Mouse (Mus musculus): ENCODE measurements at regions not wholly inside any gene's neighbourhood (a gene's known extent, or its start where the extent isn't known, plus 50 kb on each side); places are given as distances from the start of the nearest gene placed in this dataset.

DNA sequence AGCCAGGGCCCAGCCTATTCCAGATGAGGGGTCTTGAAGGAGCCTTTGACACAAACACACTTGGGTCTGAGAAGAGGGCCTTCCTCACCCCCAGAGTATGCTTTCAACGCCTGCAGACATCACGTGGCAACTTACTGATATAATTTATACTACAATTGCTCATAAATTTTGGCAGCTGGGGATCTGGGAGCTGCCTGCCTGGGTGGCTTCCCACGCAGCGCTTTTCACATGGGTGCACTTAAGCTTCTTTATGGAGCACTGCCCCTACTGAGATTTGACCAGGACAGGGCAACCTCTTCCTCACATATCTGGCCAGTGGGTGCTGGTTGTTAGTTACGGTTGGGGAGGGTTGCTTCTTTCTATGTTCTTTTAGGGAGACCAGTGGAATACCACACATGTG lies 61.6 kb downstream of the Spesp1 start:
- Histone ChIP-seq H3K9ac (no peak overlapping the region), H3K27me3 (peaks cover 4% of the 10 kb centered on the region; the same call in 1 of the 2 replicates), H3K36me3 (replicated peaks) (no peaks in the 10 kb centered on the region), H3K27ac (no peak overlapping the region), H3K9me3 (no peaks in the 10 kb centered on the region), H3K4me2 (no peak overlapping the region), H3K4me3 (replicated peaks) (no peak overlapping the region), H3K4me1 (peaks cover 7% of the 10 kb centered on the region)
- ATAC-seq (ENCODE audit: low FRiP score) = no peak
- whole genome bisulfite sequencing = 79% methylated on average over 5 of the region's 5 CpGs

DNA sequence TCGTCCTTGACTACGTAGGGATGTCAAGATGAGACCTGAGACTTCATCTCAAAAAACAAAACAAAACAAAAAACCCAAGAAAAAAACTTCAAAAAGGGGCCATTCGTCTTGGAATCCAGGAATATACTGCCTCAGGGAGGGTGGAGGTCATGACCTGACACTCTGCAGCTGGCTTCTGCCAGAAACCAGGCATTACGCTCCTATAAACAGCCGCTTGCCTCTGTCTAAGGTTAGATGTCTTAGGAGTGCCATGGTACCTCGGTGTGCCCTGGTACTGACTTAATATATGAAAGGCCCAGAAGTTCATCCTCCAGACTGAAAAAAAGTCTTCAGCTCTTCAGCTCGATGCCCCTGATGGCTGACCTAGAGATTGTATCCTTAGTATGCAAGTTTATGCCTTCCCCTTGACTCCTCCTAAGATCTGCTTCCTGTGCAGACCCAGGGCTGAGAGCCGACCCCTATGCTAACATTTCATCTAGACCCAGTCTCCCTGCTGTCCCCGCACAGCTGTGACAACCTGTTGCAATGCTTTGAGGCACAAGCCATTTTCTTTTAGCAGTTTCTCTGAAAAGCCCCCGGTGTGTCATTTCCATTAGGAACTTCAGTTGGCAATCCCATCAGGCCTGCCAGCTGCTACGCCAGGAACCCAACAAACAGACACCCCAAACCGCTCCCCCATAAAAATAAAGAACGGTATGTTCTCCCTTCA lies 66.7 kb downstream of the Spesp1 start:
- Histone ChIP-seq H3K27ac (no peak overlapping the region), H3K4me3 (replicated peaks) (no peak overlapping the region), H3K9ac (no peak overlapping the region), H3K4me2 (no peak overlapping the region), H3K9me3 (no peaks in the 10 kb centered on the region), H3K36me3 (replicated peaks) (no peaks in the 10 kb centered on the region), H3K4me1 (no peaks in the 10 kb centered on the region), H3K27me3 (peaks cover 4% of the 10 kb centered on the region; the same call in 1 of the 2 replicates)
- 80% methylated on average over 13 of the region's 13 CpGs for WGBS
- ATAC-seq (ENCODE audit: low FRiP score) = no peak

DNA sequence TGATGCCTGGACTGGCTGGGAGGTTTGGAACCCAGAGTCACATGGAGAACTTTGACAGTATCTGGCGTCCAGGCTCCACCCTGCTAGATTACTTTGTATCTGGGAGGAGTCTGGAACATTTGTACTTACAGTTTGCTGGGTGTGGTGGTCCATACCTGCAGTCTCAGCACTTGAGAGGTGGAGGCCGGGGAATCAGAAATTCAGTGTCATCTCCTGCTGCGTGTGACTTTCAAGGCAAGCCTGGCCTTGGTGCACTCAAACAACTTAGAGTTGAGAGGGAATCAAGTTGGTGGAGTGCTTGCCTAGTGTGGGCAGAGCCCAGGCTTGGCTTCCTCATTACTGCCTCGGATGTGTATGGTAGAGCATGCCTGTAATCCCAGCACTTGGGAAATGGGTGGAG lies 67.5 kb downstream of the Spesp1 start:
- H3K4me2 ChIP-seq = no peak overlapping the region
- H3K36me3 ChIP-seq (replicated peaks) = no peaks in the 10 kb centered on the region
- no peaks in the 10 kb centered on the region for H3K9me3 ChIP-seq
- no peak overlapping the region for H3K9ac ChIP-seq
- WGBS = 82% methylated on average over 4 of the region's 4 CpGs
- no peak overlapping the region for H3K4me3 ChIP-seq (replicated peaks)
- H3K27ac ChIP-seq = no peak overlapping the region
- H3K4me1 ChIP-seq = no peaks in the 10 kb centered on the region
- no peaks in the 10 kb centered on the region for H3K27me3 ChIP-seq
- no peak for ATAC-seq (ENCODE audit: low FRiP score)

DNA sequence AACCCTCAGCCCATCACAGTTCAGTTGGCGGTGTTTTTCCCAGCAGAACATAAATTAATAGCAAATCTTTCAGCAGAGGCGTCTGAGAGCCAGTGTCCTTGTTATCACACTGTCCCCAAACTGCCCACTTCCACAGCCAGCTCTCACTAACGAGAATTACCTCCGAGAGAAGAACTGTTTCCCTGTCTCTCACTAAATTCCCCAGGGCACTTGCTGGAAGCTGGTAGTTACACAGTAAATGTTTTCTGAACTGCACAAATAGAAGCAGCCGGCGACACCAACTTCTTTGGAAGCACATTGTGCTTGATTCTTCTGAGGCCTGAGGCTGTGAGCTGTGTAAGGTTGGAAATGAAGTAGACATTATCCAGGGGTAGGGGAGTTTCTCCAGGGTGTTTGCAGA lies 69.4 kb downstream of the Spesp1 start:
- H3K4me2 ChIP-seq = no peak overlapping the region
- no peak overlapping the region for H3K4me3 ChIP-seq (replicated peaks)
- no peak overlapping the region for H3K27ac ChIP-seq
- H3K9ac ChIP-seq = no peak overlapping the region
- no peaks in the 10 kb centered on the region for H3K27me3 ChIP-seq
- H3K36me3 ChIP-seq (replicated peaks) = no peaks in the 10 kb centered on the region
- H3K9me3 ChIP-seq = no peaks in the 10 kb centered on the region
- 57% methylated on average over 6 of the region's 6 CpGs for WGBS
- ATAC-seq (ENCODE audit: low FRiP score) = no peak
- H3K4me1 ChIP-seq = no peaks in the 10 kb centered on the region

DNA sequence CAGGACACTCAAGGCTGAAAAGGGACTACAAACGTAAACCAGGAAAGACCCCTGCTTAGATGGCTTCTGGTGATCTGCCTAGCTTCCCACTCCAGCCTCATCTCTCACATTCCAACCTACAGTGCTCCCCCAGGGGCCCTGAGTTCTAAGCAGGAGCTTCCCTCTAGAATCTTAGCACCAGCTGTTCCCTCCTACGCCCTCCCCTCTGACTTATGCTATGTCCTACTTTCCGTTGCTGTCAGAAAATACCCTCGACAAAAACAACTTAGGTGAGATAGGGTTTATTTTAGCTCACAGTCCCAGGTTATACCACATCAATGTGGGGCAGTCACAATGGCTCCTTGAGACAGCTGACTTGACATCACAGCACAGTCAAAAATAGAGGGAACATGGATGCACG lies 71.2 kb downstream of the Spesp1 start:
- no peaks in the 10 kb centered on the region for H3K4me1 ChIP-seq
- H3K27ac ChIP-seq = no peak overlapping the region
- H3K9me3 ChIP-seq = no peaks in the 10 kb centered on the region
- no peak for ATAC-seq (ENCODE audit: low FRiP score)
- no peak overlapping the region for H3K9ac ChIP-seq
- H3K4me3 ChIP-seq (replicated peaks) = no peak overlapping the region
- no peaks in the 10 kb centered on the region for H3K27me3 ChIP-seq
- no peak overlapping the region for H3K4me2 ChIP-seq
- WGBS = 88% methylated on average over 5 of the region's 5 CpGs
- H3K36me3 ChIP-seq (replicated peaks) = no peaks in the 10 kb centered on the region

DNA sequence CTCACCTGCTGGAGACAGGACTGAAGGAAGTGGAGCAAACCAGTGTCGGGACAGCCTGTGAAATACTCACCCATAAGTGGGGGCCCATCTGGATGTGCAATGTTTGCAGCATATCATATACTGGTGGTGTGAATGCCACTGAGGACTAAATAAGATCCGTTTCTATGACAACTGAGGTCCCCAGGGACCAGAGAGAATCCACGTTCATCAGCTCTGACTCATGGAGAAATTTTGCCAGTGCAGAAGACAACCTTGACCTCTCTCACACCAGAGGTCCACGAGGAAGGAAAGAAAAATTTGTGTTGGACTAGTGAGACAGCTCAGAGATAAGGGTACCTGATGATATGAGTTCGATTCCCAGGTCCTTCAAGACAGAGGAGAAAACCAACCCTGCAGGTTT lies 73.6 kb downstream of the Spesp1 start:
- H3K9me3 ChIP-seq = no peaks in the 10 kb centered on the region
- ATAC-seq (ENCODE audit: low FRiP score) = no peak
- H3K4me1 ChIP-seq = no peaks in the 10 kb centered on the region
- H3K27ac ChIP-seq = no peak overlapping the region
- no peak overlapping the region for H3K4me2 ChIP-seq
- no peak overlapping the region for H3K4me3 ChIP-seq (replicated peaks)
- H3K9ac ChIP-seq = no peak overlapping the region
- H3K36me3 ChIP-seq (replicated peaks) = no peaks in the 10 kb centered on the region
- WGBS = 70% methylated on average over 5 of the region's 5 CpGs
- no peaks in the 10 kb centered on the region for H3K27me3 ChIP-seq

DNA sequence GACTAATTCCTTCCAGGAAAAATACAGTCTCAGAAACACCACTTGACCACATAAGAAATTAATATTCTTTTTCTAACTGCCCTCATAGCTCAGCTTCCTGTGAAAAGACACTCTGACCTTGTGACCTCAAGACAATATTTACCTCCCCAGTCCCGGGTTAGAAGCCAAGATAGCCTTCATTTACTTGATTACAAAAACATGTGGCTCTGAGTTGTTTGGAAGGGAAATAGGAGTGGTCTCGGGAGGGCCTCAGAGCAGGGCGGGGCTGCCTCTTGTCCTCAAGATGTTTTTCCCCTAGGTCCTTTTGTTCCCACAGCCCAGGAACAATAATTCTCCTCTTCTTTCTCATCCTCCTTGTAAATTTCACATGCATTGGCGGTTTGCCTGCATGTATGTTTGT lies 76.7 kb downstream of the Spesp1 start:
- Histone ChIP-seq H3K9ac (no peak overlapping the region), H3K9me3 (no peaks in the 10 kb centered on the region), H3K27me3 (peaks cover 3% of the 10 kb centered on the region; the same call in 1 of the 2 replicates), H3K4me2 (no peak overlapping the region), H3K4me3 (replicated peaks) (no peak overlapping the region), H3K36me3 (replicated peaks) (no peaks in the 10 kb centered on the region), H3K4me1 (no peaks in the 10 kb centered on the region), H3K27ac (no peak overlapping the region)
- 72% methylated on average over 4 of the region's 4 CpGs for WGBS
- no peak for ATAC-seq (ENCODE audit: low FRiP score)

DNA sequence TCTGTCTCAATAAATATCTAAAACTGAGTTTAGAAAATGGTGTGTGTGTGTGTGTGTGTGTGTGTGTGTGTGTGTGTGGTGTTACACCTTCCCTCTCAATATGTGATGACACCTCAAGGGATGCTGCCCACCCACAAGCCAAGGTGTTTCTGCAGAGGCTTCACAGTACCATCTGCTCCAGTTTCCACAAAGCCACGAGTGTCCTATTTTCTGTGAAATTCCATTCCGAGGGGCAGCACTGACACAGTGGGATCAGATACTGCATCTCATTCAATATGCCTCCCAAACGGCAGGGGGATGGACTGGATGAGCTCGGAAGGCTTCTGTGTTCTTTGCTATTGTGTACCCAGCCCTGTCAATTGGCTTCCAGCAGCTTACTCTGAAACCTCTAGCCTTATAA lies 78.5 kb downstream of the Spesp1 start:
- Histone ChIP-seq H3K4me2 (no peak overlapping the region), H3K9ac (no peak overlapping the region), H3K27ac (no peak overlapping the region), H3K9me3 (no peaks in the 10 kb centered on the region), H3K4me1 (peaks cover 5% of the 10 kb centered on the region; the same call in 1 of the 2 replicates), H3K36me3 (replicated peaks) (no peaks in the 10 kb centered on the region), H3K4me3 (replicated peaks) (no peak overlapping the region), H3K27me3 (peaks cover 7% of the 10 kb centered on the region)
- WGBS = 19% methylated on average over 4 of the region's 4 CpGs
- ATAC-seq (ENCODE audit: low FRiP score) = no peak

DNA sequence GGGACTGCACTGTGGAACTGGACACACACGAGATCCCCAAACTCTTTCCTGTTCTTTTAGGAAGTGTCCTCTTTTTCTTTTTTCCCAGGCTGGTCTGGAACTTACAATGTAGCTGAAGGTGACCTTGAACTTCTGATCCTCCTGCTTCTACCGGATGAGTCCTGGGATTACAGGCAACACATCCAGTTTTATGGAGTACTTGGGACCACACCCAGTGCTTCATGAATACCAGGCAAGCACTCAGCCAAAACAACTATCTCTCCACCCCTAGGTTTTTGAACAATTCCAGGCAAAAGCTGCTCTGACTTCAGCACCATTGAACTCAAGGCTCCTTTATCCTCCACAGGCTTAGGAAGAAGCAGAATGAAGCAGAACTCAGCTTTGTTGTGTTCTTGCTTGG lies 79.7 kb downstream of the Spesp1 start:
- H3K9ac ChIP-seq = no peak overlapping the region
- H3K27me3 ChIP-seq = peaks cover 7% of the 10 kb centered on the region
- ATAC-seq (ENCODE audit: low FRiP score) = no peak
- no peaks in the 10 kb centered on the region for H3K36me3 ChIP-seq (replicated peaks)
- WGBS = 90% methylated on average over 2 of the region's 2 CpGs
- no peak overlapping the region for H3K27ac ChIP-seq
- H3K9me3 ChIP-seq = no peaks in the 10 kb centered on the region
- no peak overlapping the region for H3K4me2 ChIP-seq
- H3K4me1 ChIP-seq = peaks cover 5% of the 10 kb centered on the region; the same call in 1 of the 2 replicates
- H3K4me3 ChIP-seq (replicated peaks) = no peak overlapping the region

DNA sequence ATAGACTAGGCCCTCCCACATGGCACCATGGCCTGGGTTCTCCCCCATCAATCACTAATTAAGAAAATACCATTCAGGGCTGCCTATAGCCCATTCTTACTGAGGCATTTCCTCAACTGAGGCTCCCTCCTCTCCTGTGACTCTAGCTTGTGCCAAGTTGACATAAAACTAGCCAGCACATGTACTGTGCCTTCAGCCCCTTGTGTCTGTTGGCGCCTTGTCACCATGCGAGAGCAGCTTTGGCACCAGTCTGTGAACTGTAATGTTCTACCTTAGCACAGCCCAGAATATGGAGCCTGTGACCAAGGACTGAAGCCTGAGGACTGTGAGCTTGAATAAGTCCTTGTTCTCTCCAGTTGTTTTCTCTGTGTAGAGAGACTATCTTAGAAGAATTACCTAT lies 75.0 kb upstream of the Glce start:
- no peaks in the 10 kb centered on the region for H3K36me3 ChIP-seq (replicated peaks)
- H3K27me3 ChIP-seq = peaks cover 13% of the 10 kb centered on the region
- H3K27ac ChIP-seq = no peak overlapping the region
- 91% methylated on average over 2 of the region's 2 CpGs for WGBS
- no peak overlapping the region for H3K4me3 ChIP-seq (replicated peaks)
- no peaks in the 10 kb centered on the region for H3K9me3 ChIP-seq
- no peak for ATAC-seq (ENCODE audit: low FRiP score)
- H3K9ac ChIP-seq = no peak overlapping the region
- peaks cover 10% of the 10 kb centered on the region for H3K4me1 ChIP-seq
- H3K4me2 ChIP-seq = no peak overlapping the region

DNA sequence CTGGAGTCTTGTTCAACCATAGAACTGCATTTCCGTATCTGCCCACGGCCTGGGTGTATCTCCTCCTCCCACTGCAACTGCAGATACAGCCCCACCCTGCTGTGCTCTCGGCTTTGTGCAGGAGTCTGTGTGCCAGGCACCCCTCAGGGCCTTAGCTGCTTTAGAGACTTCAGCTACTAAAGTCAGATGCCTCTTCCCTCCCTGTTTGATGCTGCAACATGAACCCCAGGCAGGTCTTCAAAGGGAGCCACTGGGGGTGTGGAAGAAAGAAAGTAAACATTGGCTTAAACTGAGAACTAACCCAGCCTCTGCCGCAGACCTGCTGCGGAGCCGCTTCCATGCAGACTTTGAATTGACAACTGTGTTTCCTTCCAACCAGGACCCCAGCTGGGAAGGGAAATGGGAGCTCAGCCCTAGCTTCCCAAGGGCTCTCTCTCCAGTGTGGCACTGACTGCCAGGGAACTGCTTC lies 70.0 kb upstream of the Glce start:
- Histone ChIP-seq H3K9me3 (no peaks in the 10 kb centered on the region), H3K27ac (no peak overlapping the region), H3K9ac (no peak overlapping the region), H3K36me3 (replicated peaks) (no peaks in the 10 kb centered on the region), H3K4me2 (no peak overlapping the region), H3K4me3 (replicated peaks) (no peak overlapping the region), H3K27me3 (peaks cover 19% of the 10 kb centered on the region; the same call in 1 of the 2 replicates), H3K4me1 (peaks cover 26% of the 10 kb centered on the region)
- no peak for ATAC-seq (ENCODE audit: low FRiP score)
- WGBS = 7% methylated on average over 6 of the region's 6 CpGs

DNA sequence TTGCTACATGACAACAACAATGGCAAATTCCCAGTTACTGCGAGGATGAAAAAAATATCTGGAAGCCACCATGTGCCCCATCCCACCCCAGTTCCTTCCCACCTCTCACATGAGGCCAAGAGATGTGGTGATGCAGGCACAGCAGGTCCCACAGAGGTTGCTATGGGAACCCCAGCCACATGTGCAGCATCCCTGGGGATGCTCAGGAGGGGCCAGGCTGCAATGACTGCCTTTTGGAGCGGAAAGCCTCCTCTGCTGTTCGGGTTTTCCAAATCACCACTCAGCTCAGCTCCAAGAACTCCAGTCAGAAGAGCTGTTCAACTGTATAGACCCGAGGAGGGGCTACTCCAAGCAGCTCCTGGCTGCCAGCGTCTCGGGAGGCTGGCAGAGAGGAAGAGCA lies 68.0 kb upstream of the Glce start:
- Histone ChIP-seq H3K36me3 (replicated peaks) (no peaks in the 10 kb centered on the region), H3K9me3 (no peaks in the 10 kb centered on the region), H3K9ac (no peak overlapping the region), H3K27me3 (peaks cover 19% of the 10 kb centered on the region; the same call in 1 of the 2 replicates), H3K4me3 (replicated peaks) (no peak overlapping the region), H3K4me2 (no peak overlapping the region), H3K27ac (no peak overlapping the region), H3K4me1 (peaks cover 30% of the 10 kb centered on the region)
- WGBS = 31% methylated on average over 6 of the region's 6 CpGs
- no peak for ATAC-seq (ENCODE audit: low FRiP score)

DNA sequence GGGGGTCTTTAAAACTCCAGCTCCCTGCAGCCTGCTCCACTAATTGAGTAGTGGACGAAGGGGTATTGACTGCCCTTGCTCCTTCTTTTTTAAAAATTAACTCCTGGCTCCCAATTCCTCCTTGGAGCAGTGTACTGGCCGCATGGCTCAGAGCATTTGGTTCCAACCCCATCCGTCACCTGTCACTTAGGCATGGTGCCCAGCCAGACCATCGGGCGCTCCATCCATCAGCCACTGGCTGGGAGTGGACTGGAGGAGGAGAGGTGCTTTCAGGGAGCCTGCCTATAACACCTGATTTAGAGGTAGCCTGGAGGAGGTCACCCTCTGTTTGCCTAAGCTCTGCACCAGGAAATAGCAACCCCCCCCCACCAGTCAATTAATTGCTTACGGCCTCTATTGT lies 66.4 kb upstream of the Glce start:
- peaks cover 30% of the 10 kb centered on the region for H3K4me1 ChIP-seq
- no peak for ATAC-seq (ENCODE audit: low FRiP score)
- H3K27ac ChIP-seq = no peak overlapping the region

More for the DNA sequence above, 66.4 kb upstream of the Glce start:
- Histone ChIP-seq H3K4me3 (replicated peaks) (no peak overlapping the region), H3K27me3 (peaks cover 23% of the 10 kb centered on the region), H3K9me3 (no peaks in the 10 kb centered on the region), H3K9ac (no peak overlapping the region), H3K36me3 (replicated peaks) (no peaks in the 10 kb centered on the region), H3K4me2 (no peak overlapping the region)
- 51% methylated on average over 6 of the region's 6 CpGs for WGBS

All from forebrain, embryonic 12.5 days (tissue).